Mouse (Mus musculus) layer of hippocampus, adult 8-10 months (tissue): Measurements from ENCODE around the gene Vmn2r101. TPM values are rescaled to one million over a fixed set of nuclear protein-coding genes. Genes with fewer than 3 reads are reported as not detected.

Experiments used
- DNase-seq, 2 experiments: peaks; one replicate each; pipeline ENCODE4 v3.0.0; 2022; ENCODE audit warnings: low spot score in 2 of 2
- total RNA-seq, 4 experiments: library from RNA; stranded (reverse); gene quantifications; 2 replicates each; pipeline ENCODE4 v1.2.4; 2022

Gene Vmn2r101
- not detected for total RNA-seq

- DNase-seq = no peak
These were observed at the start of gene Vmn2r101 for GRCm38 (mm10) chr17:19576927-19577326. Gene Vmn2r101, plus strand, starts transcription at chr17:19577227.

GRCm38 (mm10) chr17:19629328-19629727, 52.3 kb downstream of the Vmn2r101 start:
- no peak for DNase-seq

GRCm38 (mm10) chr17:19658447-19658846, 81.4 kb downstream of the Vmn2r101 start:
- no peak for DNase-seq

GRCm38 (mm10) chr17:19660028-19660427, 83.0 kb downstream of the Vmn2r101 start, which contains the start of gene Vmn2r102:
Gene Vmn2r102, plus strand, starts transcription at chr17:19660328.
- DNase-seq = no peak

Other genes starting within 250 kb of the Vmn2r101 start
- not detected for gene Vmn2r99, start 215.3 kb upstream of the Vmn2r101 start, total RNA-seq
- not detected for gene Vmn2r100, start 72.5 kb upstream of the Vmn2r101 start, total RNA-seq
- not detected for gene Vmn2r102, start 83.1 kb downstream of the Vmn2r101 start, total RNA-seq
- gene Vmn2r103, start 196.1 kb downstream of the Vmn2r101 start, total RNA-seq = not detected